Mouse (Mus musculus) urinary bladder, adult 18-20 months (tissue): ENCODE measurements around the gene Slc25a11.

ENCODE experiments used
- DNase-seq, 2 experiments: peaks; one replicate each; pipeline ENCODE4 v3.0.0; 2022; ENCODE audit warnings: low spot score in 2 of 2, mixed read lengths in 2 of 2

The Slc25a11 gene

GRCm38 (mm10) chr11:70668335-70668770, 21.1 kb upstream of the Slc25a11 start:
- DNase-seq = peak in 1 of 2 experiments; percentile 61

GRCm38 (mm10) chr11:70667271-70668150, 20.2 kb upstream of the Slc25a11 start:
- DNase-seq = no peak

GRCm38 (mm10) chr11:70666687-70667086, 19.4 kb upstream of the Slc25a11 start:
- DNase-seq = no peak

GRCm38 (mm10) chr11:70664741-70665140, 17.5 kb upstream of the Slc25a11 start:
- no peak for DNase-seq

- no peak for DNase-seq
Measured at GRCm38 (mm10) chr11:70663957-70664356, 16.7 kb upstream of the Slc25a11 start.

GRCm38 (mm10) chr11:70663101-70663500, 15.8 kb upstream of the Slc25a11 start:
- DNase-seq = no peak

DNA sequence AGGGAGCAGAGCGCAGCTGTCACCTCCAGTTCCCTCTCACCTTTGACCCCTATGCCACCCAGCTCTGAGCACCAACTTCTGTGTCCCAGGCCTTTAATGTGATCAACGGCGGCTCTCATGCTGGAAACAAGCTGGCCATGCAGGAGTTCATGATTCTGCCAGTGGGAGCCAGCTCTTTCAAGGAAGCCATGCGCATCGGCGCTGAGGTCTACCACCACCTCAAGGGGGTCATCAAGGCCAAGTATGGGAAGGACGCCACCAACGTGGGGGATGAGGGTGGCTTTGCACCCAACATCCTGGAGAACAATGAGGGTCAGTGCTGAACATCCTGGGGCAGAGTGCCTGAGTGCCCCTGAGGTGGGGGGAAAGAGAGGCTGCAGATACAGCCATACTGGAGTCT, 13.3 kb upstream of the Slc25a11 start:
- DNase-seq = no peak

DNA sequence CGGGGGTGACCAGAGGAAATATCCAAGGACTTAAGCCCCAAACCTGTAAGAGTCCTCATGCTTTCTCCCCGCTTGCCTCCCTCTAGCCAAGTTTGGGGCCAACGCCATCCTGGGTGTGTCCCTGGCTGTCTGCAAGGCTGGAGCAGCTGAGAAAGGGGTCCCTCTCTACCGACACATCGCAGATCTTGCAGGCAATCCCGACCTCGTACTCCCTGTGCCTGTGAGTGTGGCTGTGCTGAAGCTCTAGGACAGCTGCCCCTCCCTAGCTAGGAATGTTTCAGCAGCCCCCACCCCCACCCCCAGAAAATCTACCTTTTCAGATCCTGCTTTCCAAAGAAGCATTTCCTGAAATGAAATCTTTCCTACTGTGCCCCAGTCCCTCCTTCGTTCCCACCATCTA, 11.7 kb upstream of the Slc25a11 start:
- DNase-seq = no peak

- no peak for DNase-seq
Measured at GRCm38 (mm10) chr11:70658521-70658920, 11.2 kb upstream of the Slc25a11 start.

- DNase-seq = no peak
Measured at GRCm38 (mm10) chr11:70657991-70658390, 10.7 kb upstream of the Slc25a11 start.

- DNase-seq = no peak
Measured at GRCm38 (mm10) chr11:70657573-70657972, 10.3 kb upstream of the Slc25a11 start.

DNA sequence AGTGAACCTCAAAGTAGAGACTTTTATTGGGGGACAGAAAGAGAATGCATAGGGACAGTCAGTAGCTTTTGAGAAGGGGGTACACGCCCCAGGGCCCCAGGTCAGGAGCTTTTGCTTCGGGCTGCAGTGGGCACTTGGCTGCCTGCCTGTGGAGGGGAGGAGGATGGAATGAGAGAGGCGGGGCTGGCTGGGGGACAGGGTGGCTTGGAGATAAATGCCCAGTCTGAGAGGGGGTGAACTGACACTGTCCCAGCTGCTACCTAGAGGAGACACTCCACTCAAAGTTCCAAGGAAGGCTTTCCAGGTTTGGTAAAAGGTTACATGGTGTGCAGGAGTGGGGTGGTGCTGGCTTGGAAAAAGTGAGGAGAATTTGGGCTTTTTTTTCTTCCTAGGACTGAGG, 9.7 kb upstream of the Slc25a11 start, which contains the start of gene Eno3:
Gene Eno3, plus strand, starts transcription at position 239 of the 400 bp plus-strand sequence.
- DNase-seq = no peak

- no peak for DNase-seq
Measured at GRCm38 (mm10) chr11:70656456-70656927, 9.2 kb upstream of the Slc25a11 start.

DNA sequence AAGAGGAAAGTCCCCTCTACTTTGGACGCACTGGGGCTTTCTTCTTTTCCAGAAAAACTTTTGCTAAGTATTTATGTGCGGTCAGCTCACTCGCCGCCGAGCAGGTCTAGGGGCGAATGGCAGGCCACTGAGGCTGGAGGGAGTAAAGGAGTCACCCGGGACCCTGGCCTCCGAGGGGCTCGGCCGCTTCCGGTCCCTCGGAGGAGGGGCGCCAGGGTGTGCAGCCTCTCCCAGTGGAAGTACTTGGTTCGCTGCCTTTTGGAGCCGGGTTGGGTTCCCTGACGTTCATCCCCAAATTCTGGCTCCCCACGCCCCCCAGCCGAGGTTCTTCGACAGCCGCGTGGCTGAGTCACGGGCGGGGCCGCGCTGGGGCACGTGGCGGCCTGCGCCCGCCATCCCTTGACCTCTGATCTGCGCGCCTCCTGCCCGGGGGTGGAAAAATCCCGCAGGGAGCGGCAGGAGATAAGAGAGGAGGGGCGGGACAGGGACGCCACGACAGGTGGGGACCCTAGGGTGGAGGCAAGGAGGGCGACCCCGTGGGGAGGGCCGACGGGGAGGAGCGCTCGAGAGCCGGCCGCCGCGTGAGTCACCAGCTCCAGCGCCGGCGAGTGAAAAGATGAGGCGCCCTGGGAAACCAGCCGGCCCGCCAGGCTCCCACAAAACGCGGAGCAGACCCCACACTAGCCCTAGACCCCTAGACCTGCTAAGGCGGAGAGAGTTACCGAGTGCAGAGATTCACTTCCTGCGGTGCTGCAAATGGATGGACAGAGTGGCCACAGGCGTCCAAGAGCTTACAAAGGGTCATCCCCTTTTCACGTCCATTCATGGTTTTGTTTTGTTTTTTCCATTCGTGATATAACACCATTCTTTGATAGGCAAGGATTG, 8.5 kb upstream of the Slc25a11 start:
- peak; percentile 70 to 78 for DNase-seq

- peak; percentile 77 to 87 for DNase-seq
Measured at GRCm38 (mm10) chr11:70654923-70655570, 7.8 kb upstream of the Slc25a11 start.

- DNase-seq = peak in 1 of 2 experiments; percentile 59
Measured at GRCm38 (mm10) chr11:70654198-70654922, 7.1 kb upstream of the Slc25a11 start, which contains the start of gene Pfn1. Gene Pfn1 (minus strand): TSS chr11:70654644.

DNA sequence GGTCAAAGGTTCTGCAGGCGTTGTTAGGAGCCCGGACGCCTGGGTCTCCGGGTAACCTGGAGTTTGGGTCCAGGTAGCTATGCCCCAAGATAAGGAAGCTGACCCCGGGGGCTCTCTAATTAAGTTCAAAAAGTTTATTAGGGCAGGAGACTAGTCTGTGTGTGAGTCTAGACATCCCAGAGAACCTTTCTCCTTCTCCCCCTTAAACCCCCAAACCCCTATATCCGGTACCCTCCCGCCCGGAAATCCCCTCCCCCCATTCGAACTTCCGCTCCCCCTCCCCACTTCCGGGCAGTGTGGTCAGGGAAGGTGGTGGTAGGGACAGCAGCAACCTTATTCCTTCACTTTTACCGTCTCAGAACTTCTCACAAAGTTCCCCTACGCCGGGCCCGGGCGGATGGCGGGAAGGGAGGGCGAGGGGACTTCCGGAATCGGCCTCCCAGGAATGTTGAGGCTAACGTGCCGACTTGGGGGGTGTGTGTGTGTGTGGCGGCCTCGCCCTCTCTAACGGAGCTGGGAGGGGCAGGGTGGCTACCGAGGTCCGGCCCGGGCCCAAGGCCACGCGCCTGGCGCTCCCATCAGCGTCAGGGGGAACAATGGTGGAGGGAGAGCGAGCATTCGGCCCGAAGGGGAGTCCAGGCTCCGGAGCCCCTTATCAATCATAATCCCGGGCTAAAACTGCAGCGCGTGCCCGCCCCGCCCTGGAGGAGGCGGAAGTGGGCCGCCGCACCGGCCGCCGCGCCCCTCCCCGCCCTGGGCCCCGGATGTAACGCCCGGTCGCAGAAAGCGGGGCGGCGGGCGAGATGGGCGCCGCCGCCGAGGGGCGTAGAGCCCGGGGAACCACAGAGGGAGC, 6.3 kb upstream of the Slc25a11 start:
- peak; percentile 57 to 60 for DNase-seq

GRCm38 (mm10) chr11:70652884-70653344, 5.6 kb upstream of the Slc25a11 start:
- DNase-seq = no peak

DNA sequence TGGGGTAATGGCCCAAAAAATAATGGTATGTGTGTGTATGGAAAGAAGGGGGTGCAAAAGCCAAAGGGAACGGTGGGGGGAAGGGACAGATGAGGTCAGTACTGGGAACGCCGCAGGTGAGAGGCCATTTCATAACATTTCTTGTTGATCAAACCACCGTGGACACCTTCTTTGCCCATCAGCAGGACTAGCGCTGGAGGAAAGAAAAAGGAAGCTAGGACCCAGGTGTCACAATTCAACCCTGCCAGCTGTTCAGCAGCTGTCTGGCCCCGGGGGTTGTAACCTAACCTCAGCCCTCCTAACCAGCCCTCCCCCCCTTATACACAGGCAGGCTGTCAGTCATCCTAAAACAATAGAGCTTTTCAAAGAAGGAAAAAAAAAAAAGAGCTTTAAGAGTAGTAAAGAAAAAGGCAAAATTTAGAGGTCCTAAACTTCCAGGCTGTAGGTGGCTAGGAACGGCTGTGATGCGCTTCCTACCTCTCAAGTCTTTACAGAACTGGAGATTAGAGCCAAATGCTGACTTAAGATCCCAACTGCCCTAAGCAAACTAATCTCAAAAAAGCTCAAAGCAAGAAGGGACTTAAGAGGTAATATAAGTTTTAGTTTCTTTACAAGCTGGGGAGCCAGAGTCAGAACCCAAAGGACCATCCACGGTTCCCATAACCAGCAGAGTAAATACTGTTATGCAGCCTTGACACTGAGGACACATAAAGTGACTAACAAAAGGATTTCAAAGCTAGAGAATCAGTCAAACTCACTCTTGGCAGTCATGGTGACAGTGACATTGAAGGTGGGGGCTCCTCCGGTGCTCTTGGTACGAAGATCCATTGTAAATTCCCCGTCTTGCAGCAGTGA, 5.0 kb upstream of the Slc25a11 start:
- DNase-seq = no peak
